Mouse (Mus musculus) brain, embryonic 18.5 days (tissue): ENCODE data around the gene Ccr1l1.

ENCODE experiments used
- DNase-seq: peaks from one replicate; pipeline ENCODE4 v3.0.0-alpha.2; 2012; ENCODE audit warnings: low read depth, low spot score

Gene Ccr1l1

DNA sequence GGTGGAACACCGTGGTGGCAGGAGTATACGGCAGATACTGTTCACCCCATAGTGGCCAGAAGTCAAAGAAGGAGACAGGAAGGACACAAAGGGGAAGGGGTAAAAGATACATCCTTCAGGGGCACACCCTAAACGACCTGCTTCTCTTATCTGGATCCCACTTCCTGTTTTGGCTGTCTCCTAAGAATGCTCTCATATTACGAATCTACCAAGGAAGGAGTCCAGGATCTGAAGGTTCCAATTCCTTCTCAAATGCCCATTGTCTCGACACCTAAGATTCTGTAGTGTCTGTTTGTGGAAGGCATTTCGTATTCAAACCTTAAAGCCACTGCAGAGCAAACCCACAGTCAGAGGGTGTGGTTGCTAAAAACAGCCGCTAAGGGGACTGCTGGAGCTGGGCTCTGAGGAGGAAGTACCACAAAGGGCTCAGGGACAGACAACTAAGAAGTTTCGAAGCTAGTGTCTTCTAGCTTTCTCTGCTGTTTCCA, 49.4 kb downstream of the Ccr1l1 start:
- DNase-seq: no peak

DNA sequence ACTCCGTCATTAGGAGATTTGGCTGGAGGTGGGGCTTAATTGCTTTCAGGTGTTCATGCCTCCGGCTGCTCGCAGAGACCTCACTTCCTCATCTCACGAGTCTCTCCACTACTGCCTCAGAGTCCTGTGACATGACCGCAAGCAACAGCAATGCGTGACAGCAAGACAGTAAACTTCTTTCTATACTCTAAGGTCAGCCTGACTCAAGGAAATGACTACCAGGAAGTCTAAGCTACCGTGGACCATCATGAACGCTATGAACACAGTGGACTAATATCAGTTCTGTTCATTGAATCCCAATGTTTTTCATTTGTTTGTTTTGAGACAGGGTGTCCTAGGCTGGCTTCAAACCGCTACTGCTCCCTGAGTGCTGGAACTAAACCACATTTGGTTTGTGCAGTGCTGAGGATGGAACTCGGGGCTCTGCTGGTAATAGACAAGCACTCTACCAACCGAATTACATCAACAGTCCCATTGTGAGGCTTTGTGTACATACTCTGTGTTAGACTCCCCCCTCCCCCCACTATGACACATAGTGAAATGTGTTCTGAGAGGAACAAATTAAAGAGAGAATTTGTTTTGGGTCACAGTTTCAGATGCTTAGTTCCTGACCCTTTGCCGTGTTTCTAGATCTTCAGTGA, 50.0 kb downstream of the Ccr1l1 start:
- no peak for DNase-seq

DNA sequence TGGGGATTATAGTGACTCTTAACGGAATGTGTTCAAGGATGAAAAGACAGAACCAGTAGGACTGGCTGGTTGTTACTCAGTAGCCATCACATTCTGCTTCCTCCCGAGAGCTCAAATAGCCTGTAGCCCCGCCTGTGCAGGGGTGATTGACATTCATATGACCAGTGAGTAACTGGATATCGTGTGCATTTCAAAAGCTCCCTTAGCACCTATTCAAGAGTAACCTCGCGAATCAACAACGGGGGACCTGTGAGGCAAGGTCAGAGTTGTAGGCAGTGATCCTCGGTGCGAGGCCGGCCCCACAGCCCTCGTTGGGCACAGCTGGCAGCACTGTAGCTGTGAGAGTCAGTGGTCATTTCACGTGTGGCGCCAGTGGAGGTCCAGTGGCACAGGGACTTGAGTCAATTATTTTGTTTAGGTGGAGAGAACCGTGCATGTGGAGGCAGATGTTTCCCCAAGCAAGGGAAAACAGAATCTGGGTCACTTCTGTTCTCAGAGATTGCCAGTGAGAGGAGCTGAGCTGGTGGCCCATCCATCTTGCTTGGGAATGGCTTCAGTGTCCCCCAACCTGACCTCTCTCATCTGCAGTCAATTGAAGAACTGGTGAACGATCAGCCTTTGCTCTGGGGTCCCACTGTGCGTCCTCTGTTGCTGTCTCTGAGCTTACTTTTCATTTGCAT, 50.8 kb downstream of the Ccr1l1 start:
- DNase-seq: no peak
